Mouse (Mus musculus) limb, embryonic 14.5 days (tissue): Measurements from ENCODE around the gene Slc2a10. TPM values are rescaled to one million over a fixed set of nuclear protein-coding genes. Genes with fewer than 3 reads are reported as not detected.

Source experiments
- ATAC-seq: fragments of 200-750 bp; cut with Nextera tagmentation; 2 replicates; pipeline ENCODE4 v1.8.0; 2017; ENCODE audit warnings: low read depth, moderate number of reproducible peaks, moderate TSS enrichment; ENCODE audit not compliant: low FRiP score
- DNase-seq: peaks from one replicate; pipeline ENCODE4 v3.0.0-alpha.2; 2015; ENCODE audit warnings: low spot score
- H3K27ac ChIP-seq: fragments of 300-500 bp; sonication (generic); replicated peaks from 2 replicates; pipeline ENCODE4 v1.5.1; 2014; ENCODE audit warnings: low read depth, mild to moderate bottlenecking, low read length, moderate library complexity, mixed read lengths
- H3K27me3 ChIP-seq: fragments of 300-500 bp; sonication (generic); 2 replicates; pipeline ENCODE4 v1.6.1; 2014; ENCODE audit warnings: low read length, mixed read lengths; ENCODE audit not compliant: control insufficient read depth, insufficient read depth
- H3K36me3 ChIP-seq: fragments of 300-500 bp; sonication (generic); 2 replicates; pipeline ENCODE4 v1.6.1; 2014; ENCODE audit warnings: mild to moderate bottlenecking, low read length, moderate library complexity, mixed read lengths; ENCODE audit not compliant: control insufficient read depth, insufficient read depth
- H3K4me1 ChIP-seq: fragments of 300-500 bp; sonication (generic); 2 replicates; pipeline ENCODE4 v1.6.1; 2014; ENCODE audit warnings: antibody characterized with exemption, low read length, mixed read lengths; ENCODE audit not compliant: control insufficient read depth, insufficient read depth
- H3K4me2 ChIP-seq: fragments of 300-500 bp; sonication (generic); replicated peaks from 2 replicates; pipeline ENCODE4 v1.6.1; 2014; ENCODE audit warnings: low read depth, mild to moderate bottlenecking, low read length, moderate library complexity; ENCODE audit not compliant: severe bottlenecking
- H3K4me3 ChIP-seq: fragments of 300-500 bp; sonication (generic); replicated peaks from 2 replicates; pipeline ENCODE4 v1.5.1; 2014; ENCODE audit warnings: low read length
- H3K9ac ChIP-seq: fragments of 300-500 bp; sonication (generic); 2 replicates; pipeline ENCODE4 v1.6.1; 2014; ENCODE audit warnings: mild to moderate bottlenecking, low read depth, low read length, moderate library complexity; ENCODE audit not compliant: severe bottlenecking
- H3K9me3 ChIP-seq: fragments of 300-500 bp; sonication (generic); 2 replicates; pipeline ENCODE4 v1.6.1; 2016; ENCODE audit warnings: low read length; ENCODE audit not compliant: control insufficient read depth
- POLR2A ChIP-seq: fragments of 200-500 bp; IDR thresholded peaks from 2 replicates; pipeline ENCODE4 v1.8.0; 2012; ENCODE audit warnings: inconsistent platforms, mild to moderate bottlenecking, moderate library complexity, borderline replicate concordance; ENCODE audit not compliant: insufficient read depth, insufficient read length; ENCODE audit errors: extremely low read depth
- WGBS: fragments of 180-500 bp; shearing (Covaris S2); extraction: QIAGEN DNeasy Blood & Tissue Kit; methylation state at CpG from one replicate; pipeline ENCODE4 v1.1.7; 2014; 5-methylcytosine and 5-hydroxymethylcytosine counted together
- polyA plus RNA-seq, 2 experiments: library from polyadenylated mRNA; depleted of rRNA in 1 of 2; stranded (reverse) in 1 of 2; unstranded in 1 of 2; fragments of >200 nt; fragmentation: Nextera tagmentation in 1 of 2; extraction: Ambion mirVana in 1 of 2; gene quantifications; 2 replicates each; pipeline versions ENCODE4 v1.2.1 to v1.2.3; 2012 to 2014

The Slc2a10 gene
- polyA plus RNA-seq, 2 experiments: 8.5 to 12.3 TPM

GRCm38 (mm10) chr2:165512870-165513600 lies 9.4 kb downstream of the Slc2a10 start:
- Histone ChIP-seq H3K9ac (no peak overlapping the region), H3K36me3 (peaks cover 20% of the 10 kb centered on the region; the same call in 1 of the 2 replicates), H3K9me3 (no peaks in the 10 kb centered on the region), H3K27ac (no peak overlapping the region), H3K27me3 (no peaks in the 10 kb centered on the region), H3K4me1 (peaks cover 7% of the 10 kb centered on the region), H3K4me3 (no peak overlapping the region), H3K4me2 (no peak overlapping the region)
- TF ChIP-seq POLR2A: no peak
- no peak for DNase-seq
- 35% methylated on average over 11 of the region's 11 CpGs for WGBS
- peak; percentile 46; the same call in 1 of the 2 replicates for ATAC-seq

- Histone ChIP-seq H3K27me3 (no peaks in the 10 kb centered on the region), H3K9me3 (no peaks in the 10 kb centered on the region), H3K9ac (no peak overlapping the region), H3K4me2 (no peak overlapping the region), H3K4me1 (peaks cover 4% of the 10 kb centered on the region; the same call in 1 of the 2 replicates), H3K36me3 (peaks cover 33% of the 10 kb centered on the region), H3K27ac (no peak overlapping the region), H3K4me3 (no peak overlapping the region)
- DNase-seq (no peak), ATAC-seq (no peak)
- 94% methylated on average over 20 of the region's 20 CpGs for WGBS
- TF ChIP-seq POLR2A: no peak
Measured at GRCm38 (mm10) chr2:165515178-165515728, 11.7 kb downstream of the Slc2a10 start.

- Histone ChIP-seq H3K4me2 (no peak overlapping the region), H3K27ac (no peak overlapping the region), H3K36me3 (no peaks in the 10 kb centered on the region), H3K4me1 (no peaks in the 10 kb centered on the region), H3K9me3 (no peaks in the 10 kb centered on the region), H3K9ac (no peak overlapping the region), H3K4me3 (no peak overlapping the region), H3K27me3 (no peaks in the 10 kb centered on the region; the same call in 1 of the 2 replicates)
- 47% methylated on average over 4 of the region's 4 CpGs for WGBS
- no peak for DNase-seq
- TF ChIP-seq POLR2A: no peak
- ATAC-seq: no peak
Measured at GRCm38 (mm10) chr2:165525609-165526008, 22.0 kb downstream of the Slc2a10 start.

- H3K4me2 ChIP-seq: no peak overlapping the region
- no peaks in the 10 kb centered on the region; the same call in 1 of the 2 replicates for H3K27me3 ChIP-seq
- WGBS: 10% methylated on average over 8 of the region's 8 CpGs
- H3K9ac ChIP-seq: no peak overlapping the region
- no peaks in the 10 kb centered on the region for H3K36me3 ChIP-seq
- no peak for ATAC-seq
- H3K27ac ChIP-seq: no peak overlapping the region
- no peak overlapping the region for H3K4me3 ChIP-seq
- no peaks in the 10 kb centered on the region for H3K9me3 ChIP-seq
- peaks cover 5% of the 10 kb centered on the region for H3K4me1 ChIP-seq
- TF ChIP-seq POLR2A: no peak
- DNase-seq: peak; percentile 71
Measured at GRCm38 (mm10) chr2:165529106-165529505, 25.5 kb downstream of the Slc2a10 start.

- 61% methylated on average over 6 of the region's 6 CpGs for whole genome bisulfite sequencing
- Histone ChIP-seq H3K4me3 (no peak overlapping the region), H3K27me3 (no peaks in the 10 kb centered on the region), H3K9me3 (no peaks in the 10 kb centered on the region), H3K36me3 (no peaks in the 10 kb centered on the region), H3K4me1 (peaks cover 12% of the 10 kb centered on the region), H3K4me2 (no peak overlapping the region), H3K9ac (no peak overlapping the region), H3K27ac (no peak overlapping the region)
- ATAC-seq (no peak), DNase-seq (no peak)
- no peak for TF ChIP-seq POLR2A
Measured at GRCm38 (mm10) chr2:165533789-165534188, 30.2 kb downstream of the Slc2a10 start.
